Mouse (Mus musculus): Measurements from ENCODE around the gene H2-M10.5.

DNA sequence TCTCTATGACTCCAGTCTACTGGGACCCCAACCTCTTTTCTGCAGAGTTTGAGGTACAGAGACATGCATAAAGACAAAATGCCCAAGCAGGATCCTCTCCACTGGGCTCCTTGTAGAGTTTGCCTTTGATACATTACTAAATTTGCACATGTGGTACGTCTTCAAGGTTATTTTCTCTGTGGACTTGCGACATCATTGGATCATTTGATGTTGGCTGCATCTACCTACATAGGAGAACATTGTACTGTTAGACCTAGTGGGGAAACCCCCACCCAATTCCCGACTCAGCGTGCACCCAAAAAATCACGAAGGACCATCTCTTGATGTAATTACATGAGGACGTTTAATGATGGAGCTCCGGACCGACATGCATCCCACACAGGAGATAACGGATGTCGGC lies 26.8 kb downstream of the H2-M10.5 start:
- TF ChIP-seq TAL1 (IDR thresholded peaks at IDR 0.05; ENCODE audit: low read length): no peak
- TF ChIP-seq GATA1 (IDR thresholded peaks at IDR 0.05; ENCODE audit: low read length): no peak
